Mouse (Mus musculus): ENCODE data around the gene Onecut3.

The Onecut3 gene

GRCm38 (mm10) chr10:80526172-80526571 is 31.5 kb downstream of the Onecut3 start:
- no peak for DNase-seq (ENCODE audit: low read depth, low spot score)
- H3K36me3 ChIP-seq (ENCODE audit: control insufficient read depth, insufficient read depth, low read length, poor library complexity, severe bottlenecking): no peaks in the 10 kb centered on the region
- H3K27me3 ChIP-seq (ENCODE audit: control insufficient read depth, insufficient read depth, low read length, poor library complexity, severe bottlenecking): no peaks in the 10 kb centered on the region

- no peaks in the 10 kb centered on the region for H3K36me3 ChIP-seq (ENCODE audit: control insufficient read depth, insufficient read depth, low read length, poor library complexity, severe bottlenecking)
- DNase-seq (ENCODE audit: low read depth, low spot score): no peak
Observed at GRCm38 (mm10) chr10:80532783-80533182, 38.1 kb downstream of the Onecut3 start.

GRCm38 (mm10) chr10:80533704-80534103 is 39.1 kb downstream of the Onecut3 start:
- no peak for DNase-seq (ENCODE audit: low read depth, low spot score)
- Histone ChIP-seq H3K27me3 (ENCODE audit: control insufficient read depth, insufficient read depth, low read length, poor library complexity, severe bottlenecking) (no peaks in the 10 kb centered on the region), H3K36me3 (ENCODE audit: control insufficient read depth, insufficient read depth, low read length, poor library complexity, severe bottlenecking) (no peaks in the 10 kb centered on the region)

More at GRCm38 (mm10) chr10:80532783-80533182, 38.1 kb downstream of the Onecut3 start:
- no peaks in the 10 kb centered on the region for H3K27me3 ChIP-seq (ENCODE audit: control insufficient read depth, insufficient read depth, low read length, poor library complexity, severe bottlenecking)

- peak; percentile 75 for DNase-seq (ENCODE audit: low read depth, low spot score)
- Histone ChIP-seq H3K36me3 (ENCODE audit: control insufficient read depth, insufficient read depth, low read length, poor library complexity, severe bottlenecking) (no peaks in the 10 kb centered on the region), H3K27me3 (ENCODE audit: control insufficient read depth, insufficient read depth, low read length, poor library complexity, severe bottlenecking) (no peaks in the 10 kb centered on the region)
Observed at GRCm38 (mm10) chr10:80535071-80535470, 40.4 kb downstream of the Onecut3 start.

GRCm38 (mm10) chr10:80535711-80536110 is 41.1 kb downstream of the Onecut3 start:
- no peaks in the 10 kb centered on the region for H3K36me3 ChIP-seq (ENCODE audit: control insufficient read depth, insufficient read depth, low read length, poor library complexity, severe bottlenecking)
- no peaks in the 10 kb centered on the region for H3K27me3 ChIP-seq (ENCODE audit: control insufficient read depth, insufficient read depth, low read length, poor library complexity, severe bottlenecking)
- peak; percentile 33 for DNase-seq (ENCODE audit: low read depth, low spot score)

GRCm38 (mm10) chr10:80538180-80538579 is 43.5 kb downstream of the Onecut3 start:
- no peaks in the 10 kb centered on the region for H3K27me3 ChIP-seq (ENCODE audit: control insufficient read depth, insufficient read depth, low read length, poor library complexity, severe bottlenecking)
- H3K36me3 ChIP-seq (ENCODE audit: control insufficient read depth, insufficient read depth, low read length, poor library complexity, severe bottlenecking): peaks cover 2% of the 10 kb centered on the region; the same call in 1 of the 2 replicates
- DNase-seq (ENCODE audit: low read depth, low spot score): no peak

GRCm38 (mm10) chr10:80538710-80539394 is 44.2 kb downstream of the Onecut3 start, which contains the start of gene Atp8b3:
Gene Atp8b3, minus strand, starts transcription at chr10:80539124.
- peak; percentile 94 for DNase-seq (ENCODE audit: low read depth, low spot score)
- Histone ChIP-seq H3K36me3 (ENCODE audit: control insufficient read depth, insufficient read depth, low read length, poor library complexity, severe bottlenecking) (peaks cover 2% of the 10 kb centered on the region), H3K27me3 (ENCODE audit: control insufficient read depth, insufficient read depth, low read length, poor library complexity, severe bottlenecking) (no peaks in the 10 kb centered on the region)

GRCm38 (mm10) chr10:80539493-80539892 is 44.9 kb downstream of the Onecut3 start:
- no peaks in the 10 kb centered on the region for H3K27me3 ChIP-seq (ENCODE audit: control insufficient read depth, insufficient read depth, low read length, poor library complexity, severe bottlenecking)
- peaks cover 2% of the 10 kb centered on the region for H3K36me3 ChIP-seq (ENCODE audit: control insufficient read depth, insufficient read depth, low read length, poor library complexity, severe bottlenecking)
- no peak for DNase-seq (ENCODE audit: low read depth, low spot score)

- Histone ChIP-seq H3K36me3 (ENCODE audit: control insufficient read depth, insufficient read depth, low read length, poor library complexity, severe bottlenecking) (peaks cover 2% of the 10 kb centered on the region), H3K27me3 (ENCODE audit: control insufficient read depth, insufficient read depth, low read length, poor library complexity, severe bottlenecking) (no peaks in the 10 kb centered on the region)
- DNase-seq (ENCODE audit: low read depth, low spot score): no peak
Observed at GRCm38 (mm10) chr10:80543873-80544272, 49.2 kb downstream of the Onecut3 start.

- Histone ChIP-seq H3K27me3 (ENCODE audit: control insufficient read depth, insufficient read depth, low read length, poor library complexity, severe bottlenecking) (no peaks in the 10 kb centered on the region), H3K36me3 (ENCODE audit: control insufficient read depth, insufficient read depth, low read length, poor library complexity, severe bottlenecking) (peaks cover 7% of the 10 kb centered on the region)
- DNase-seq (ENCODE audit: low read depth, low spot score): no peak
Observed at GRCm38 (mm10) chr10:80545590-80545989, 51.0 kb downstream of the Onecut3 start.

- peaks cover 6% of the 10 kb centered on the region for H3K36me3 ChIP-seq (ENCODE audit: control insufficient read depth, insufficient read depth, low read length, poor library complexity, severe bottlenecking)
- DNase-seq (ENCODE audit: low read depth, low spot score): no peak
- no peaks in the 10 kb centered on the region for H3K27me3 ChIP-seq (ENCODE audit: control insufficient read depth, insufficient read depth, low read length, poor library complexity, severe bottlenecking)
Observed at GRCm38 (mm10) chr10:80546945-80547344, 52.3 kb downstream of the Onecut3 start.

GRCm38 (mm10) chr10:80547539-80547938 is 52.9 kb downstream of the Onecut3 start:
- no peak for DNase-seq (ENCODE audit: low read depth, low spot score)
- no peaks in the 10 kb centered on the region for H3K27me3 ChIP-seq (ENCODE audit: control insufficient read depth, insufficient read depth, low read length, poor library complexity, severe bottlenecking)
- H3K36me3 ChIP-seq (ENCODE audit: control insufficient read depth, insufficient read depth, low read length, poor library complexity, severe bottlenecking): peaks cover 6% of the 10 kb centered on the region

GRCm38 (mm10) chr10:80548428-80549006 is 53.9 kb downstream of the Onecut3 start:
- peak; percentile 71 for DNase-seq (ENCODE audit: low read depth, low spot score)
- Histone ChIP-seq H3K27me3 (ENCODE audit: control insufficient read depth, insufficient read depth, low read length, poor library complexity, severe bottlenecking) (no peaks in the 10 kb centered on the region), H3K36me3 (ENCODE audit: control insufficient read depth, insufficient read depth, low read length, poor library complexity, severe bottlenecking) (peaks cover 6% of the 10 kb centered on the region)

- DNase-seq (ENCODE audit: low read depth, low spot score): no peak
- Histone ChIP-seq H3K36me3 (ENCODE audit: control insufficient read depth, insufficient read depth, low read length, poor library complexity, severe bottlenecking) (peaks cover 6% of the 10 kb centered on the region), H3K27me3 (ENCODE audit: control insufficient read depth, insufficient read depth, low read length, poor library complexity, severe bottlenecking) (no peaks in the 10 kb centered on the region)
Observed at GRCm38 (mm10) chr10:80549279-80549678, 54.6 kb downstream of the Onecut3 start.

GRCm38 (mm10) chr10:80552364-80552763 is 57.7 kb downstream of the Onecut3 start:
- Histone ChIP-seq H3K36me3 (ENCODE audit: control insufficient read depth, insufficient read depth, low read length, poor library complexity, severe bottlenecking) (peaks cover 6% of the 10 kb centered on the region), H3K27me3 (ENCODE audit: control insufficient read depth, insufficient read depth, low read length, poor library complexity, severe bottlenecking) (no peaks in the 10 kb centered on the region)
- no peak for DNase-seq (ENCODE audit: low read depth, low spot score)
